8 mouse cellular contexts compared by ENCODE assay signal in the genomic region with DNA sequence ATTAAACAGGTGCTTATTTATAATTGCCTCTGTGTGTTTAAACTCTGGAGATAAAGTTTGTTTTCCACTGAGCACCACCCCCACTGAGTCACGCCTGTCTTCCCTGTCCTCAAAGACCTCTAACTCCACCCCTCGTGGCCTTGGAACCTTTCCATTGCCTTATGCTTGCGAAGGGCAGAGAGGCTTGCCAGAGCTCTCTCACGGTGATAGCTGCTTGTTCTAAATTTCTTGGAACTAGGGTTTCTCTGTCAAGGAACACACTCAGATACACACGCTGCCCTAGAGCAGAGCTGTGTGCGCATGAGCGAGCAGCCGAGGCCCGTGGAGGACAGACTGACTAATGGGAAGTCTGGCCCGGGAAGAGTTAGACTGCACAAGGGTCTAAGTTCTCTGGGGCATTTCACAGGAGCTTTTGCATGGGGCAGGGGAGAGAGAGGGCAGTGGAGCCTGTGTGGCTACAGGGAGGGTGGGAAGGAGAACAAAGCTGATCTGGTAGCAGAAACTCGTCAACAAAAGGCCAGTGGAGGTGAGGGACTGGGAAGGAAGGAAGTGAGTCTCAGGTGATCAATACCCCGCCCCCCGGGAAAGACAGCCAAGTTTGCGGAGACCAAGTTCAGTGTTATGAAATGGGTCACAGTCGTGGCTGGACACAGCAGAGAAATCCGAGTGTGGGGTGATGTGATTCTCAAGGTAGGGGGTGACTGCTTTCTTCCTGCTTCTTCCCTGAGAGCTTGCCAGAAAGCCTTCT. TPM values are rescaled to one million over a fixed set of nuclear protein-coding genes. Genes with fewer than 3 reads are reported as not detected.
DNase-seq lines count a peak whose midpoint lies in the region; ATAC-seq lines count a peak whose summit lies in the region.

No protein-coding gene starts in this region.

- 49% methylated on average over 16 of the region's 16 CpGs for WGBS in hindbrain, embryonic 15.5 days
- 58% methylated on average over 16 of the region's 16 CpGs for WGBS in hindbrain, embryonic 12.5 days
- WGBS in intestine, embryonic 15.5 days: 47% methylated on average over 16 of the region's 16 CpGs

- no peaks in the 10 kb centered on the region for H3K36me3 ChIP-seq in hindbrain, embryonic 15.5 days
- no peaks in the 10 kb centered on the region for H3K36me3 ChIP-seq in hindbrain, embryonic 12.5 days
- no peaks in the 10 kb centered on the region for H3K36me3 ChIP-seq in intestine, embryonic 15.5 days

- peak; percentile 57 for DNase-seq in R1 (ENCODE audit: low read depth, low spot score)
- peak; percentile 74 for DNase-seq in fibroblast of lung, adult 2 months (ENCODE audit: low read depth)
- DNase-seq in lung, postnatal 36 days: peak; percentile 91
- DNase-seq in layer of hippocampus, postnatal 25 days (ENCODE audit: extremely low spot score in 1 of 2, low spot score in 1 of 2): no peak
- DNase-seq in embryo, embryonic 10 days (ENCODE audit: low spot score): no peak

- H3K4me3 ChIP-seq in hindbrain, embryonic 15.5 days: no peak overlapping the region
- no peak overlapping the region for H3K4me3 ChIP-seq in hindbrain, embryonic 12.5 days
- no peak overlapping the region for H3K4me3 ChIP-seq in intestine, embryonic 15.5 days (replicated peaks)

- no peaks in the 10 kb centered on the region for H3K27me3 ChIP-seq in hindbrain, embryonic 15.5 days
- H3K27me3 ChIP-seq in hindbrain, embryonic 12.5 days: no peaks in the 10 kb centered on the region
- no peaks in the 10 kb centered on the region for H3K27me3 ChIP-seq in intestine, embryonic 15.5 days (replicated peaks)

- ATAC-seq in hindbrain, embryonic 15.5 days (ENCODE audit: low FRiP score, low read depth): peak; percentile 52; the same call in 1 of the 2 replicates
- no peak for ATAC-seq in hindbrain, embryonic 12.5 days (ENCODE audit: low FRiP score)
- ATAC-seq in intestine, embryonic 15.5 days: peak; percentile 87

- H3K4me2 ChIP-seq in hindbrain, embryonic 15.5 days: no peak overlapping the region
- H3K4me2 ChIP-seq in hindbrain, embryonic 12.5 days (replicated peaks): no peak overlapping the region
- peak overlapping the region; percentile 28 for H3K4me2 ChIP-seq in intestine, embryonic 15.5 days (replicated peaks)

- no peaks in the 10 kb centered on the region for H3K9me3 ChIP-seq in hindbrain, embryonic 15.5 days
- no peaks in the 10 kb centered on the region for H3K9me3 ChIP-seq in hindbrain, embryonic 12.5 days (replicated peaks)
- no peaks in the 10 kb centered on the region for H3K9me3 ChIP-seq in intestine, embryonic 15.5 days

- no peak overlapping the region for H3K27ac ChIP-seq in hindbrain, embryonic 15.5 days (replicated peaks)
- H3K27ac ChIP-seq in hindbrain, embryonic 12.5 days: no peak overlapping the region
- peak overlapping the region; percentile 75 for H3K27ac ChIP-seq in intestine, embryonic 15.5 days

- H3K9ac ChIP-seq in hindbrain, embryonic 15.5 days: no peak overlapping the region
- H3K9ac ChIP-seq in hindbrain, embryonic 12.5 days: no peak overlapping the region
- no peak overlapping the region for H3K9ac ChIP-seq in intestine, embryonic 15.5 days

- H3K4me1 ChIP-seq in hindbrain, embryonic 15.5 days (replicated peaks): peaks cover 14% of the 10 kb centered on the region
- H3K4me1 ChIP-seq in hindbrain, embryonic 12.5 days: peaks cover 8% of the 10 kb centered on the region
- H3K4me1 ChIP-seq in intestine, embryonic 15.5 days (replicated peaks): 0 out of 2 replicates have a peak, but pooled peaks cover 2% of the 10 kb centered on the region

RNA-seq across cellular contexts. Expression of a gene that starts 51.1 kb away (rescaled TPM):
- 37.7 and 38.8 TPM in 2 replicates for polyA plus RNA-seq in hindbrain, embryonic 15.5 days (2015; fragmentation: Nextera tagmentation; extraction: Ambion mirVana)
- 38.4 and 44.3 TPM in 2 replicates for polyA plus RNA-seq in hindbrain, embryonic 12.5 days (2016; fragmentation: Nextera tagmentation; extraction: Ambion mirVana)
- 31.8 and 34.9 TPM in 2 replicates for polyA plus RNA-seq in intestine, embryonic 15.5 days (2015; fragmentation: Nextera tagmentation; extraction: Ambion mirVana)
- total RNA-seq in layer of hippocampus, postnatal 25 days (2021): 10 to 100 TPM; 40.4 to 40.5 TPM

Comparison
In these comparisons a context has a peak if more than half of its experiments do, and no peak if none do; other contexts are left out.
1. DNase-seq: peak in R1 (single experiment), fibroblast of lung, adult 2 months (single experiment) and lung, postnatal 36 days (single experiment); none in layer of hippocampus, postnatal 25 days (0 of 2) and embryo, embryonic 10 days (single experiment).